Mouse (Mus musculus) cortical plate, adult 2 months (tissue): ENCODE measurements around the gene Ephb1.

ENCODE experiments used
- CTCF ChIP-seq: fragments of 200-500 bp; IDR thresholded peaks from 2 replicates; pipeline ENCODE4 v1.5.1; 2011; ENCODE audit warnings: mild to moderate bottlenecking, control low read depth, low read length; ENCODE audit not compliant: insufficient read depth; ENCODE audit errors: extremely low read depth
- POLR2A ChIP-seq: fragments of 200-500 bp; IDR thresholded peaks from 2 replicates; pipeline ENCODE4 v1.6.1; 2011; ENCODE audit warnings: mild to moderate bottlenecking, low read length, control low read depth; ENCODE audit not compliant: insufficient read depth; ENCODE audit errors: extremely low read depth

DNA sequence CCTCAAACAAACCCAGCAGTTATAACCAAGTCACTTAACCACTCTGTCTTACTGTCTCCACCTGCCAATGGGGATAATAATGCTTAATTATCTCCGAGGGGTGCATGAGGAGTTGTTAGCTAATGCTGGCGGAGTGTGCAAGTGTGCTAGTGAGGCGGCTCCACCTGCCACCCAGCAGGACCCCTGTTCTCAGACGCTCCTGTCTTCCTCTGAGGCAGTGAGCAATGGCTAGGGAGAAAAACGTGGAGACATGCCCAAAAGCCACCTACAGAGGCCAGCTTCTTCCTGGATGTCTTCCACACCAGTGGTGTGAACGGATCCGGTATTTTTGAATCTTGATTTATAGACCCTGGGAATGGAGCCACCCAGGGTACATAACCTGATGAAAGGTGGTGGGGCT, 409.2 kb downstream of the Ephb1 start:
- TF ChIP-seq POLR2A (no peak), CTCF (no peak)
